Mouse (Mus musculus) mouse embryonic stem cell (cell line): ENCODE measurements around the gene Tpra1.

Experiments
- in situ Hi-C, 2 experiments: fragments of 300-500 bp; cut with MboI; formaldehyde crosslinking; loops; 1 replicate in 1 of 2; 3 replicates in 1 of 2; pipeline ENCODE4 v1.14.3; 2019 to 2020; ENCODE audit warnings: low sequenced_read_pairs in 2 of 2, low pct_unique_long_range_greater_than_20kb in 1 of 2, mixed read lengths in 1 of 2; ENCODE audit not compliant: unreplicated experiment in 1 of 2

Tpra1 gene

GRCm38 (mm10) chr6:88901947-88902820 is at the start of gene Tpra1:
TSS of gene Tpra1 (plus strand) at chr6:88902251.
- in situ Hi-C loops: no loop called here

GRCm38 (mm10) chr6:88854509-88854908 is 47.5 kb upstream of the Tpra1 start:
- in situ Hi-C loops: no loop called here

GRCm38 (mm10) chr6:88855636-88856035 is 46.4 kb upstream of the Tpra1 start:
- in situ Hi-C loops: loop anchor here (5.0 kb wide), 1 partner anchor 303 kb away; no protein-coding TSS in a partner anchor

GRCm38 (mm10) chr6:88857249-88857648 is 44.8 kb upstream of the Tpra1 start:
- in situ Hi-C loops: loop anchor here (5.0 kb wide), 1 partner anchor 305 kb away; no protein-coding TSS in a partner anchor

- in situ Hi-C loops: loop anchor here (5.0 kb wide), 1 partner anchor 306 kb away; no protein-coding TSS in a partner anchor
Measured at GRCm38 (mm10) chr6:88857830-88858229, 44.2 kb upstream of the Tpra1 start.

- in situ Hi-C loops: loop anchor here (5.0 kb wide), 1 partner anchor 306 kb away; no protein-coding TSS in a partner anchor
Measured at GRCm38 (mm10) chr6:88858341-88858740, 43.7 kb upstream of the Tpra1 start.

GRCm38 (mm10) chr6:88860914-88861313 is 41.1 kb upstream of the Tpra1 start:
- in situ Hi-C loops: no loop called here

GRCm38 (mm10) chr6:88865704-88866103 is 36.3 kb upstream of the Tpra1 start:
- in situ Hi-C loops: no loop called here

GRCm38 (mm10) chr6:88869459-88869858 is 32.6 kb upstream of the Tpra1 start:
- in situ Hi-C loops: no loop called here

- in situ Hi-C loops: no loop called here
Measured at GRCm38 (mm10) chr6:88870594-88870993, 31.5 kb upstream of the Tpra1 start.

- in situ Hi-C loops: no loop called here
Measured at GRCm38 (mm10) chr6:88871546-88871945, 30.5 kb upstream of the Tpra1 start.

GRCm38 (mm10) chr6:88872811-88873210 is 29.2 kb upstream of the Tpra1 start:
- in situ Hi-C loops: no loop called here

- in situ Hi-C loops: no loop called here
Measured at GRCm38 (mm10) chr6:88873965-88874867, 27.8 kb upstream of the Tpra1 start.

- in situ Hi-C loops: no loop called here
Measured at GRCm38 (mm10) chr6:88874868-88875508, 27.1 kb upstream of the Tpra1 start, which contains the start of gene Podxl2. TSS of gene Podxl2 (minus strand) at chr6:88875044.

GRCm38 (mm10) chr6:88879471-88879870 is 22.6 kb upstream of the Tpra1 start:
- in situ Hi-C loops: no loop called here

- in situ Hi-C loops: no loop called here
Measured at GRCm38 (mm10) chr6:88881334-88881733, 20.7 kb upstream of the Tpra1 start.

GRCm38 (mm10) chr6:88884195-88884594 is 17.9 kb upstream of the Tpra1 start:
- in situ Hi-C loops: no loop called here

GRCm38 (mm10) chr6:88884690-88885089 is 17.4 kb upstream of the Tpra1 start:
- in situ Hi-C loops: no loop called here
